Mouse (Mus musculus) naive thymus-derived CD4-positive, alpha-beta T cell, adult 5 months (primary cell): ENCODE results near the gene Alcam. TPM values are rescaled to one million over a fixed set of nuclear protein-coding genes. Genes with fewer than 3 reads are reported as not detected.

ENCODE experiments used
- polyA plus RNA-seq: library from polyadenylated mRNA; unstranded; fragments of 100-300 nt; shearing (Covaris generic); gene quantifications from one replicate; pipeline ENCODE4 v1.2.1, GENCODE M21; 2017

Alcam gene
- polyA plus RNA-seq = 0.50 TPM

DNA sequence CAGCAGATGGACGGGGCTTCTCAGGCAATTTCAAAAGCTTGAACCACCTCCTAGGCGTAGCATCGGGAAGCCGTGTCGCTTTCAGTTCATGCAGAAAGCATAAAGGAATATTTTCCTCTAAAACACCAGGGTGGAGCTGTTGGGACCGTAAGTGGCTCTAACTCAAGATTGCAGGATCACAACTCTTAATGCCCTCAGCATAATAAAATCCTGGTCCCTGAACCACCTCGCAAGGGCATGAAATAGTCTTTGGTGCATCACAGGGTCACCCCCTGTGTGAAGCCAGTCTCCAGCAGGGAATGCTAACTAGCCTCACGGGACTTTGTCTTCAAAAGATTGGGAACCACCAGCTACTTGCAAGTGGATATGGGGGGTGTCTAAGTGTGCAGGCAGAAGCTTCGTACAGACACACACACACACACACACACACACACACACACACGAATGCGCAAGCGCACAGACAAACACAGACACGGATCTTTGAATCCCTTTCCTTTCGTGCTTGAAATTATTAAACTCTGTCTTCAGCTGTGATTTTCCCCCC is at the start of gene Alcam:
Gene Alcam, minus strand, starts transcription at position 104 of the 544 bp plus-strand sequence.

